ENCODE assay signal across 8 mouse cellular contexts in genomic region chr8:12561403-12561960, GRCm38 (mm10). TPM values are rescaled to one million over a fixed set of nuclear protein-coding genes. Genes with fewer than 3 reads are reported as not detected.
DNase-seq lines count a peak whose midpoint lies in the region; ATAC-seq lines count a peak whose summit lies in the region.

No protein-coding gene starts in this region.

- H3K9me3 ChIP-seq in intestine, embryonic 14.5 days (ENCODE audit: control insufficient read depth, low read length) = no peaks in the 10 kb centered on the region
- H3K9me3 ChIP-seq in intestine, embryonic 15.5 days = no peaks in the 10 kb centered on the region
- no peaks in the 10 kb centered on the region for H3K9me3 ChIP-seq in embryonic facial prominence, embryonic 11.5 days (replicated peaks; ENCODE audit: control insufficient read depth, low read length)

- no peaks in the 10 kb centered on the region for H3K4me1 ChIP-seq in intestine, embryonic 14.5 days (replicated peaks; ENCODE audit: control insufficient read depth, insufficient read depth, low read length)
- no peaks in the 10 kb centered on the region for H3K4me1 ChIP-seq in intestine, embryonic 15.5 days (replicated peaks)
- no peaks in the 10 kb centered on the region for H3K4me1 ChIP-seq in embryonic facial prominence, embryonic 11.5 days (ENCODE audit: control insufficient read depth, insufficient read depth, low read length)

- peak; percentile 77 for DNase-seq in intestine, embryonic 14.5 days (ENCODE audit: low spot score)
- DNase-seq in adrenal gland, postnatal 25 days = peak; percentile 79
- DNase-seq in embryonic facial prominence, embryonic 11.5 days (ENCODE audit: low spot score) = peak; percentile 75
- peak; percentile 38 for DNase-seq in induced T-regulatory cell, adult 2 months (ENCODE audit: low read depth)
- peak; percentile 80 for DNase-seq in left cerebral cortex, postnatal 4 days
- DNase-seq in ovary, postnatal 36 days (ENCODE audit: low spot score) = peak; percentile 62
- peak; percentile 19 to 69 for DNase-seq in urinary bladder, adult 18-20 months (ENCODE audit: low spot score in 2 of 2)

- H3K4me2 ChIP-seq in intestine, embryonic 14.5 days (ENCODE audit: low read length) = no peak overlapping the region
- no peak overlapping the region for H3K4me2 ChIP-seq in intestine, embryonic 15.5 days (replicated peaks)
- H3K4me2 ChIP-seq in embryonic facial prominence, embryonic 11.5 days (ENCODE audit: low read depth, low read length) = no peak overlapping the region

- H3K27me3 ChIP-seq in intestine, embryonic 14.5 days (replicated peaks; ENCODE audit: control insufficient read depth, insufficient read depth, low read length) = peaks cover 26% of the 10 kb centered on the region
- peaks cover 14% of the 10 kb centered on the region; the same call in 1 of the 2 replicates for H3K27me3 ChIP-seq in intestine, embryonic 15.5 days (replicated peaks)
- H3K27me3 ChIP-seq in embryonic facial prominence, embryonic 11.5 days (ENCODE audit: control insufficient read depth, insufficient read depth, low read length) = no peaks in the 10 kb centered on the region; the same call in 1 of the 2 replicates

- no peak; the same call in 1 of the 2 replicates for ATAC-seq in intestine, embryonic 14.5 days (replicated peaks; ENCODE audit: low FRiP score, low TSS enrichment, low read depth)
- no peak for ATAC-seq in intestine, embryonic 15.5 days
- ATAC-seq in embryonic facial prominence, embryonic 11.5 days (replicated peaks; ENCODE audit: insufficient number of reproducible peaks, low FRiP score, low TSS enrichment, low read depth) = 0 out of 2 replicates have a peak, but pooled peaks have one; percentile 17

- H3K27ac ChIP-seq in intestine, embryonic 14.5 days (ENCODE audit: low read depth) = no peak overlapping the region
- no peak overlapping the region for H3K27ac ChIP-seq in intestine, embryonic 15.5 days
- H3K27ac ChIP-seq in embryonic facial prominence, embryonic 11.5 days (replicated peaks; ENCODE audit: low read depth, low read length) = no peak overlapping the region

- no peaks in the 10 kb centered on the region for H3K36me3 ChIP-seq in intestine, embryonic 14.5 days (ENCODE audit: control insufficient read depth, insufficient read depth, low read length)
- no peaks in the 10 kb centered on the region for H3K36me3 ChIP-seq in intestine, embryonic 15.5 days
- H3K36me3 ChIP-seq in embryonic facial prominence, embryonic 11.5 days (replicated peaks; ENCODE audit: control insufficient read depth, insufficient read depth, low read depth, low read length) = no peaks in the 10 kb centered on the region

- no peak overlapping the region for H3K4me3 ChIP-seq in intestine, embryonic 14.5 days (ENCODE audit: low read depth, low read length)
- H3K4me3 ChIP-seq in intestine, embryonic 15.5 days (replicated peaks) = no peak overlapping the region
- no peak overlapping the region for H3K4me3 ChIP-seq in embryonic facial prominence, embryonic 11.5 days (ENCODE audit: low read depth, low read length)

- H3K9ac ChIP-seq in intestine, embryonic 14.5 days (ENCODE audit: low read length) = no peak overlapping the region
- no peak overlapping the region for H3K9ac ChIP-seq in intestine, embryonic 15.5 days
- H3K9ac ChIP-seq in embryonic facial prominence, embryonic 11.5 days (replicated peaks; ENCODE audit: low read length) = no peak overlapping the region

- WGBS in intestine, embryonic 14.5 days = 14% methylated on average over 11 of the region's 11 CpGs
- WGBS in intestine, embryonic 15.5 days = 13% methylated on average over 11 of the region's 11 CpGs
- WGBS in embryonic facial prominence, embryonic 11.5 days = 19% methylated on average over 11 of the region's 11 CpGs

- intact Hi-C loops in left cerebral cortex, postnatal 4 days (cut with DNase I) = loop anchor here (5.0 kb wide), 1 partner anchor 169 kb away; no protein-coding TSS in a partner anchor

RNA-seq across cellular contexts. Expression of gene Spaca7, which starts 11.3 kb away (rescaled TPM):
- not detected in 2 replicates for polyA plus RNA-seq in intestine, embryonic 14.5 days (2014; fragmentation: Nextera tagmentation; extraction: Ambion mirVana)
- polyA plus RNA-seq in intestine, embryonic 15.5 days (2015; fragmentation: Nextera tagmentation; extraction: Ambion mirVana) = 0.33 TPM in 1 of 2 replicates, not detected in the other
- total RNA-seq in adrenal gland, postnatal 25 days (2021) = not detected in 2 replicates
- not detected in 2 replicates for polyA plus RNA-seq in embryonic facial prominence, embryonic 11.5 days (2014; fragmentation: Nextera tagmentation; extraction: Ambion mirVana)
- total RNA-seq in left cerebral cortex, postnatal 4 days (2021) = not detected
